Mouse (Mus musculus) cerebral cortex, adult 2 months (tissue): ENCODE measurements around the gene Rgmb.

Experiments used
- WGBS: fragments of 180-500 bp; shearing (Covaris S2); methylation state at CpG from one replicate; pipeline ENCODE4 v1.1.7; 2018; 5-methylcytosine and 5-hydroxymethylcytosine counted together

Gene Rgmb

DNA sequence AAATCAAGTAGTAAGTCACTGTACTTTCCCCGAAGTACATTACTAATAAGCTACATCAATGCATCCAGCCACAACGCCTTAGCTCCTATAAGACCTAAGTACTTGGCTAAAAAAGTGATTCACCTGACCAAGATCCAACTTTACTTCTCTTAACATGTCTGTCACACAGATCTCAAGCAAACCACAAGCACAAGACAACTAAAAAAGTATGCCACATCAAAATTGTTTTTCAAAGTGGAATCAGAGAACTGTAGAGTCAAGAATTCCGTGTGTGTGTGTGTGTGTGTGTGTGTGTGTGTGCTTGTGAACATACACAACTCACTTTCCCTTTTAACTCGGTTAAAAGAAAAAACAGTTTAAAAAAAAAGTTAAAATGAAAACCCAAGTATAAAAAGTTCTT, 9.1 kb downstream of the Rgmb start:
- 81% methylated on average over 4 of the region's 4 CpGs for WGBS

DNA sequence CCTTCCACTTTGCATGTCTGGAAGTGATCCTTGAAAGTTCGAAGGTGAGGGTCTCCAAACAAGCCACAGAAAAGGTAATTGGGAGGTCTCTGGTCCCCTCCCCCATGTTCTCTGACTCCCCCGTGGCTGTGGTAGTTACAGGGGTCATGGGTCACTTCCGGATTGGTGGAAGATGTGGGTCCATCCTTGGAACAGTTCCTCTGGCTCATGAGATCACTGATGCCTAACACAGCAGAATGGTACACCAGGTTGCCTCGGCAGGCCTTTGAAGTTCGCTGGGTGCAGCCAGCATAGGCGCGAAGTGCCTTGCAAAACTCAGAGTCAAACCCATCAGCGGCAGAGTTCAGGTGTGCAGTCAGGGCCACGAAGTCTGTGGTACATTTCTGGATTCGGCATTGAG, 10.1 kb downstream of the Rgmb start:
- 81% methylated on average over 10 of the region's 10 CpGs for WGBS

GRCm38 (mm10) chr17:15820146-15820545, 10.7 kb downstream of the Rgmb start:
- 46% methylated on average over 6 of the region's 6 CpGs for WGBS

GRCm38 (mm10) chr17:15818372-15818771, 12.5 kb downstream of the Rgmb start:
- WGBS: 92% methylated on average over 8 of the region's 8 CpGs

DNA sequence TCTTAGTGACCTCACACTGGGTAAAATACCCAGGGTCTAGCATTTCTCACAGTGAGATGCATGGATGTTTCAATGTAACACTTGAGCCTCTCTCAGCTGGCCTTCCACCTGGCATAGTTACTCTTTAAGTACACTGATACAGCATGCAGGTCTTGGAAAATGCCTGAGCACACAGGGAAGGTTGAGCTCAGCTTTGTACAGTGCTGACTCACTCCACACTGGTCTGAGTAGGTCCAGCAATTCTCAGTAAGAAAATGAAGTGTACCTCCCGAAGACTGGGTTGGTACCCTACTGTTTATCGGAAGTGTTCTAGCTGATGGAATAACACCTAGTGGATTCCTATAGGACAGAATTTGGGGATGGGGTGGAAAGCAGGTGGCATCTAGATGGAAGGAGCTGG, 13.2 kb downstream of the Rgmb start:
- 97% methylated on average over 2 of the region's 2 CpGs for WGBS

DNA sequence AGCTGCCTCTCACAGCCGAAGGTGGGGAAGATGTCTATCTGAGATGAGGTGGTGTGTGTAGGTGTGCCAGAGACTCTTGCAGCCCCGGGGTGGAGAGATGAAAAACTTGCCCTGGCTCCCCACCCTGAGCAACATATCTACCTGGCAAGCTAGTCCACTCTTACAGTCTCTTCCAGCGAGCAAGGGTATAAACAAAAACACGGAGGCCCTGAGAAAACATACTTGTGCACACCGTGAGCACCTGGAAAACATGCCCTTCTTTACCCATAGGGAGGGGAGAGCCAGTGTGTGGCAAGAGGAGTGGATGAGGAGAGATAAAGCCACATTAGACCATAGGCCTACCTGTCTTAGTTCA, 13.8 kb downstream of the Rgmb start:
- 79% methylated on average over 5 of the region's 5 CpGs for WGBS

DNA sequence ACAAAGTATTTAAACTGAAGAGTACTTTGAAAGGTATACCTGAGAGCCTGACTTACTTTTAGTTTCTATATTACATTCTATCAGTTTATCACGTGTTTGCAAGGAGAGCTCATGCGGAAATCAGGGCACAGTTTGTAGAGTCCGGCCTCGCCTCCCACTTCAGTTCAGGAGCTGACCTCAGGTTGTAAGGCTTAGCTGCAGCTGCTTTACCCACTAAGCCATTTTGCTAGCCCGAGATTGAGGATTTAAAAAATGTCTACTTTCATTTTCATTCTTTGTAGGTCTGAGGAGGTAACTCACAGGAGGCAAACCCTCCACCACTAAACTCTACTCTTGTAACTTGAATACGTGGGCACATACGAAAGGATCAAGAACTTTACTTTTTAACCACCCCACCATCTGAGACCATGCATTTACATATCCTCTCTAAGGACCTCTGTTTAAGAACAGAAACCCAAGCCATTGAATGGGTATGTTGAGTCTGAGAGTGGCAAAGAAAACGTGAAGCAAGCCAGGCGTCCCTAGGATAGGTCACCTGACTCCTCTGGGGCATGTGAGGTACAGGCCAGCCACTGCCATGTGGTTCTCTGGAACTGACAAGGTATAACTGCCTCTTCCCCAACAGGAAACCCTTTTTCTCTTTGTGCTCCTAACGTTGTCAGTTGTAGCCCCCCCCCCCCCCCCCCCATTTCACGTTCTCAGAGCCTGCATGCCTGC, 14.3 kb downstream of the Rgmb start:
- WGBS: 76% methylated on average over 11 of the region's 11 CpGs

DNA sequence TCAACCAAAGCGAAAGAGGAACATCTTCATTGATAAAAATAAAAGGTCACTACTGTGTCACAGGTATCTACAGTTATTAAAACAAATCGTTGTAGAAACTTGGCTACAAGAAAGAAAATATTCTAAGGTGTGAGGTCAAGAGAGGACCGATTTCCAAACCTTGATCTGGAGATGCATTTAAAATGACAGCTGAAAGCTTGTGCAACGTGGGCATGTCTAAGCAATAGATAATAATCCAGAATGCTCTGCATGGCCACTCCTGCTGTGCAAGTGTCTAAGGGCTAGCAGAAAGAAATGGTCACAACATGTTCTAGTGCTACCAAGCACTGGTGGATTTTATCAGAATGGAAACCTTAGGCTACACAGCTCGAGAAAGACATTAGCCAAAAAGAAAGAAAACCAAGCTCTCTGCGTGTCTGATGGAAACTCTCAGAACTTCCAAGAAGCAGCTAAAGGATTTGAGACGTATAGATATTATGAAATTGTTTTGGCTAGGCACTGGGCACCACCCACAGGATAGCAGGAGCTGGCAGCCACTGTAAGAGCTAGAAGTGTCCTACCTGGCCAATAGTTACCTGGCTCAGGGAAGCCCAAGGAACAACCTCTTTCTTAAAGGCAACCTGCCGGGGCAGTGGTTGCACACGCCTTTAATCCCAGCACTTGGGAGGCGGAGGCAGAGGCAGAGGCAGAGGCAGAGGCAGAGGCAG, 15.4 kb downstream of the Rgmb start:
- 84% methylated on average over 10 of the region's 10 CpGs for WGBS

DNA sequence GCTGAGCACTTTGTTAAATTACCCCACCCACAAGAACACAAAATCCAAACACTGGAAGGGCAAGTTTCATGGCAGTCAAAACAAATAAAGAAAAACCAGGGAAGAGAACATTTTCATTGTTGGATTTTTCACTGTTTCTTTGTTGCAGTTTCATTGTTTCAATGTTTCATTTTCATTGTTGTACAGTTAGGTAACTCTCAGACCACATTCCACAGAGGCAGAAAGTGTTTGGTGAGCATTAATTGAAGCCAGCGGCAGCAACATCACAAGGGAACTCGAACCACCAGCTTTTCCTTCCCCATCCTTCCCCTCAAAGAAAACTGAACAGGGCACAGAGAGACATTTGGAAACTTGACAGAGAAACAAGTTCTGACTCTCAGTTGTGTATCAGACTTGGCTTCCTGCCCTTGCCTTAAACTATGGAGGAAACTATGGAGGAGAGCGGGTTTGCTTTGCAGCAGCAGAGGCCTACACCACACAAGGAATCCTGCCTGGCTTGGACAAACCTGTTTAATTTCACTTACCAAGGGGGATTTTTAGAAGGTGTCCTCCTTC, 17.1 kb downstream of the Rgmb start:
- WGBS: 48% methylated on average over 3 of the region's 3 CpGs

DNA sequence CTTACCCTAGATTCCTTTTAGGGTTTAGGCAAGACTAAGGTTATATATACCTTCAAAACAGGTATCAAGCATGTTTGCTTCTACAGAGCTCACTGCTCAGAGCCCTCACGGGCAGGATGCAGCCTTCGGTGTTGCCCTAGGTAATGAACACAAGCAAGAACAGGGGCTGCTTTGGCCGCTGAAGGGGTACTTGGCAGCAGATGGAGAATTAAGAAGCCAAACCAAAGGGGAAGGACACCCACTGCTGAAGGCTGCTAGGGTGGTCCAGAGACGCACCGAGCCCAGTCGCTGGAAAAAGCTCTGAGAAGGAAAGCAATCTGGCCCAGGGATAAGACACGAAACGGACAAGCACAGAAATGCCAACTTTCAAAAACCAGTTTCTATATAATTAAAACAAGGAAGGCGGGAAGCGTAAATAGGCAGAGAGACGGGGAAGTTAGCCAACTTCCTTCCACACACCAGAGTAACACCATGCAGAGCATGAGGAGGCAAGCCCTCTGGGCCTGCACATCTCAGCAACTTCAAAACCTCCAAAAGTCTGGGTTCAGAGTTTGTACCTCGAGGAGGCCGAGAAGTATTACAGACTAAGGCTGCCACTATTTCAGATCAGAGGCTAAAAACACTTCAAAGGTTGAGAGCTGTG, 18.6 kb downstream of the Rgmb start:
- WGBS: 51% methylated on average over 13 of the region's 13 CpGs

DNA sequence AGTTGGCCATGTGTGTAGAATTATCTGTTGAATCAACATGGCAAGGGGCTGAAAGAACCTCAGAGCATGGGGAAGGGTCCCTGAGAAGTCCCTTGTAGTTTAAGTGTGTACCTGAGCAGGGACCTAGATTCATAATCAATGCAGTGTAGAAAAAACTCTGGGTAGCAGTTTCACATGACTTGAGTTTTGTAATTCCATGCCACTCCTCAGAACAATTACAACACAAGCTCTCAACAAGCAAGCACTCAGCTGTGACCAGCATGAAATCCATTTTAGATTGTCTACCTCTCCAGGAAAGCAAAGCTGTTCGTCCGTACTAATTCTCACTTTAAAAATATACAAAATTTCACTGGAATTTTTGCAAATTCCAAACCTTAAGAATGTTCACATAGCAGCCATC, 20.9 kb downstream of the Rgmb start:
- 41% methylated on average over 2 of the region's 2 CpGs for WGBS

GRCm38 (mm10) chr17:15808468-15809374, 22.1 kb downstream of the Rgmb start:
- WGBS: 47% methylated on average over 10 of the region's 10 CpGs

- WGBS: 62% methylated on average over 4 of the region's 4 CpGs
Observed at GRCm38 (mm10) chr17:15808015-15808414, 22.8 kb downstream of the Rgmb start.

DNA sequence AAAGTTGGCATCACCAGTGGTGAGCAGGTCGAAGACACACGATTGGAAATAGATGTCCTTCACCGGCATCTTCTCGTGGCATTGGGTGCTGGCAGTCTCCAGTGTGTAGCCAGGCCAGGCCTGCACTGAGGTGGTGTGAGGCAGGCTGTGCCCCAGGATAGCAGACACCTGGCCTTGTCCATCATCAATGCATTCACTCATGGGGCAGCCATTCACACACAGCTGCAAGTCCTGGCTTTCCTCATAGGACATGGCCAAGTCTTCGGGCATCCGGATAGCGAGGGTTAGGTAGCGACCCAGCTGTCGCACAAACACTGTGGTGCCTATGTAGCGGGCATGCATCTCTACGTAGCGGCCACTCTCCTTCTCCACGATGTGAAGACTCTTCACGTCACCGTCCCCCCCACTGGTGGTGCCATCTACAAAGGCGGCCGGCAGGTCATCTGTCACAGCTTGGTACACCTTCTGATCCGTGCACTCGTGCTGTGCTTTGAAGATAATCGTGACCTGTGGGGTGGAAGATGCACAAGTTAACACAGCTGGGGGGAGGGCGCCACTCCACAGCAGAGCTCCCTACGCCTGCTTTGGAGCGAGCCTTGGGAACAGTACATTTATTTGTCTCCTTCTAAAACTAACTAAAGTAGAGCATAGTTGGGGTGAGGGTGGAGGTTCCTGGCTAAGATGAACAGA, 23.4 kb downstream of the Rgmb start:
- 88% methylated on average over 23 of the region's 23 CpGs for WGBS

DNA sequence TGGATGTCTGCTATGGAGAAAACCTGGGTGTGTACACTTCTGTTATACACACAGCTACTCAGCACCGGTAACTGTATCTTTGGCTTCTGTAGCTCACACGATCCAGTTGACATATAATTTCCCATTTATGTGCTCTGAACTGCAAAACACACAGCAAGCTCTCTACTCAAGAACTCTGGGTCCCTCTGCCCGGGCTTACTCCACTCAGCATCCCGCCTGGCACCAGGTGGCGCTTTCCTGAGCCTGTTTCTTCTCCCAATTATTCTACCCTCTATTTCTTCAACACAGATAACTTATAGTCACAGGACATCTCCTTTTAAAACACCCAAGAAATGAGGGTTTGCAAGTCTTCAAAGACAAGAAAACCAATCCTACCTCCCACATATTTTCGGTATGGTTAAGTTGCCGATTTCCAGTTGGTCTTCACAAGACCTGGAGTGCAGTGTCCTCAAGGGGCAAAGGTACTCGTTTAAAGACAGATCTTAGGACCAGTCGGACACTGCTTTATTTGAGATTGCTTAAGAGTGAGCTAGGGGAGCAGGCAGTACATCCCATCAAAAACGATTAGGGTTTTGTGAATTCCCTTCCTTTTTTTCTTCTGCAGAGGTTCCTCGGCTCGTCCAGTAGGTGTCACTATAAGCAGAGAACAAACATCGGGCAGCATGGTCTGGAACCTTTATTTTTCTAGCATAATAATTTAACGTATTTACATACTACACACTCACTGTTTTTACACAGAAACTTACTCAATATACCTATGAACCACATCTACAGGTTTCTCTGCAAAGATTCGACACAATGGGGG, 26.6 kb downstream of the Rgmb start:
- WGBS: 43% methylated on average over 15 of the region's 15 CpGs

- 79% methylated on average over 3 of the region's 3 CpGs for WGBS
Observed at GRCm38 (mm10) chr17:15799195-15799793, 31.5 kb downstream of the Rgmb start.

- WGBS: 93% methylated on average over 8 of the region's 8 CpGs
Observed at GRCm38 (mm10) chr17:15790716-15791115, 40.1 kb downstream of the Rgmb start.

GRCm38 (mm10) chr17:15787036-15787435, 43.8 kb downstream of the Rgmb start:
- 26% methylated on average over 3 of the region's 3 CpGs for WGBS

DNA sequence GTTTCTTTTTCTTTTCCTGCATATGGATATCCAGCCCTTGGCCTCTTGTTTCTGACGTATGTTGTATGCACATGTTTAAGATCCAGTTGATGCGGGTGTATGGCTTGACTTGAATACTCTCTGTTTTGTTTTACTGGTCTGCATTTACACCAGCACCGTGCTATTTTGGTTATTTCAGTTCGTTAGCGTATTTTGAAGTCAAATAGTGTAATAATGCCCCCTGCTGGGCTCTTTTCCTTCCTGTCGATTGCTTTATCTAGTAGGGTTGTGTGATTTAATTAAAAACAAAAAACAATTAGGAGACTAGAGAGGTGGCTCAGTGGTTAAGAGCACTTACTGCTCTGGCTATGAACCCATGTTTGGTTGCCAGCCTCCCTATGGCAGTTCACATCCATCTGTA, 52.9 kb downstream of the Rgmb start:
- WGBS: 23% methylated on average over 6 of the region's 6 CpGs

DNA sequence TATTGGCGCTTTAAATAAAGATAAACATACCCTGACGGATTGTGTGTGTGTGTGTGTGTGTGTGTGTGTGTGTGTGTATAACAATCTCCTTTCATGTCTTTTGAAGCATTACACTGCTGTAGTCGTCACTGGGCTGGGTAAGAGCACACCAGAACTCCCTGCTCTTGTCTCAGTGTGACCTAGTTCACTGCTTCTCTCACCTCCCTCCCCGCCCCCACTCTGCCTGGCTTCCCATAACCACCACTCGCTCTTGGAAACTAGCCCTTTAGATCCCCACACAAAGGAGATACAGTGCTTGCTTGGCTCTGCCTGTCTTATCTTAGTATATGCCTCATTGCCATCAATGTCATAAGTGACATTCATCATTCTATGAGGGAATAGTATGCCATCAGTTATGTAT, 54.5 kb downstream of the Rgmb start:
- 65% methylated on average over 5 of the region's 5 CpGs for WGBS
